Mouse (Mus musculus) hindbrain, embryonic 16.5 days (tissue): ENCODE data around the gene Sh3bp1. TPM values are rescaled to one million over a fixed set of nuclear protein-coding genes. Genes with fewer than 3 reads are reported as not detected.
A peak's percentile ranks its signal among the peaks of the same experiment; 100 is the strongest.

Source experiments
- ATAC-seq: fragments of 200-750 bp; cut with Nextera tagmentation; 2 replicates; pipeline ENCODE4 v1.8.0; 2017; ENCODE audit warnings: moderate TSS enrichment, moderate library complexity
- H3K27ac ChIP-seq: fragments of 300-500 bp; sonication (generic); 2 replicates; pipeline ENCODE4 v1.5.1; 2014; ENCODE audit warnings: low read depth, mild to moderate bottlenecking, control low read depth, low read length, moderate library complexity
- H3K27me3 ChIP-seq: fragments of 300-500 bp; sonication (generic); replicated peaks from 2 replicates; pipeline ENCODE4 v1.6.1; 2014; ENCODE audit warnings: low read length; ENCODE audit not compliant: control insufficient read depth, insufficient read depth
- H3K36me3 ChIP-seq: fragments of 300-500 bp; sonication (generic); 2 replicates; pipeline ENCODE4 v1.6.1; 2014; ENCODE audit warnings: mild to moderate bottlenecking, low read length, moderate library complexity, mixed read lengths; ENCODE audit not compliant: control insufficient read depth, insufficient read depth
- H3K4me1 ChIP-seq: fragments of 300-500 bp; sonication (generic); 2 replicates; pipeline ENCODE4 v1.6.1; 2014; ENCODE audit warnings: low read depth, low read length; ENCODE audit not compliant: control insufficient read depth, insufficient read depth
- H3K4me2 ChIP-seq: fragments of 300-500 bp; sonication (generic); 2 replicates; pipeline ENCODE4 v1.6.1; 2014; ENCODE audit warnings: mild to moderate bottlenecking, low read length, control low read depth, moderate library complexity
- H3K4me3 ChIP-seq: fragments of 300-500 bp; sonication (generic); 2 replicates; pipeline ENCODE4 v1.5.1; 2014; ENCODE audit warnings: mild to moderate bottlenecking, low read length, control low read depth, moderate library complexity
- H3K9ac ChIP-seq: fragments of 300-500 bp; sonication (generic); 2 replicates; pipeline ENCODE4 v1.6.1; 2014; ENCODE audit warnings: low read depth, mild to moderate bottlenecking, control low read depth, low read length, moderate library complexity
- H3K9me3 ChIP-seq: fragments of 300-500 bp; sonication (generic); 2 replicates; pipeline ENCODE4 v1.6.1; 2014; ENCODE audit warnings: mild to moderate bottlenecking, low read length, moderate library complexity; ENCODE audit not compliant: control insufficient read depth
- WGBS: fragments of 180-500 bp; shearing (Covaris S2); extraction: QIAGEN DNeasy Blood & Tissue Kit; methylation state at CpG from one replicate; pipeline ENCODE4 v1.1.7; 2014; 5-methylcytosine and 5-hydroxymethylcytosine counted together
- polyA plus RNA-seq: library from polyadenylated mRNA; unstranded; fragments of >200 nt; fragmentation: Nextera tagmentation; extraction: Ambion mirVana; gene quantifications from 2 replicates; pipeline ENCODE4 v1.2.1, GENCODE M21; 2015

Sh3bp1 gene
- polyA plus RNA-seq, 1 experiment from 2014 or later, result 4.5 TPM

- Histone ChIP-seq H3K9ac (peak overlapping the region; percentile 9; the same call in 1 of the 2 replicates), H3K4me2 (peak overlapping the region; percentile 69), H3K36me3 (no peaks in the 10 kb centered on the region), H3K9me3 (no peaks in the 10 kb centered on the region), H3K4me1 (peaks cover 19% of the 10 kb centered on the region), H3K27ac (no peak overlapping the region), H3K4me3 (no peak overlapping the region), H3K27me3 (peaks cover 6% of the 10 kb centered on the region)
- 49% methylated on average over 8 of the region's 8 CpGs for WGBS
- ATAC-seq, result no peak
Measured at GRCm38 (mm10) chr15:78928539-78928938, 29.0 kb downstream of the Sh3bp1 start.

GRCm38 (mm10) chr15:78930192-78930706, 30.7 kb downstream of the Sh3bp1 start:
- no peak for ATAC-seq
- H3K27ac ChIP-seq, result no peak overlapping the region
- H3K36me3 ChIP-seq, result no peaks in the 10 kb centered on the region
- H3K27me3 ChIP-seq, result peaks cover 6% of the 10 kb centered on the region
- no peak overlapping the region for H3K9ac ChIP-seq
- no peak overlapping the region for H3K4me3 ChIP-seq
- 93% methylated on average over 6 of the region's 6 CpGs for WGBS
- H3K4me2 ChIP-seq, result no peak overlapping the region
- H3K4me1 ChIP-seq, result peaks cover 19% of the 10 kb centered on the region
- H3K9me3 ChIP-seq, result no peaks in the 10 kb centered on the region

GRCm38 (mm10) chr15:78930801-78931426, 31.3 kb downstream of the Sh3bp1 start:
- no peak for ATAC-seq
- no peak overlapping the region for H3K4me2 ChIP-seq
- 86% methylated on average over 7 of the region's 7 CpGs for WGBS
- peaks cover 22% of the 10 kb centered on the region for H3K4me1 ChIP-seq
- H3K9ac ChIP-seq, result no peak overlapping the region
- no peak overlapping the region for H3K4me3 ChIP-seq
- H3K9me3 ChIP-seq, result no peaks in the 10 kb centered on the region
- no peaks in the 10 kb centered on the region for H3K36me3 ChIP-seq
- H3K27me3 ChIP-seq, result peaks cover 6% of the 10 kb centered on the region
- no peak overlapping the region for H3K27ac ChIP-seq

DNA sequence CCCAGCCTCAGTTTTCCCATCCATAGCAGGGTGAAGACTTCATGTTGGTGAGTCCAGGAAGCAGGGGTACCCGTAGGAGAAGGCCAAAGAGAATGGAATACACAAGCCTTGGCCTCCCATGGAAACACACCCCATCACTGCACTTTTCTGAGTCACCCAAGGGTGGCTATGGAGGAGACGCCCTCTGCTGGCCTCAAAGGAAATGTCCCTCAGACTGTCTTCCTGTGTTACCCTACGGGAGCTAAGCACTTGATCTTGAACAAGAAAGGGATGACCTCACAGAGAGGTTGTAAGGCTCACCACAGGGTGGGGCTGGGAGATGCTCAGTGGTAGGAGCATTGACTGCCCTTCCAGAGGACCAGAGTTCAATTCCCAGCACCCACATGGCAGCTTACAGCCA, 32.0 kb downstream of the Sh3bp1 start:
- Histone ChIP-seq H3K27ac (no peak overlapping the region), H3K4me2 (no peak overlapping the region), H3K9ac (no peak overlapping the region), H3K9me3 (no peaks in the 10 kb centered on the region), H3K36me3 (no peaks in the 10 kb centered on the region), H3K4me1 (peaks cover 20% of the 10 kb centered on the region), H3K27me3 (peaks cover 6% of the 10 kb centered on the region), H3K4me3 (no peak overlapping the region)
- no peak for ATAC-seq
- 32% methylated on average over 3 of the region's 3 CpGs for WGBS

DNA sequence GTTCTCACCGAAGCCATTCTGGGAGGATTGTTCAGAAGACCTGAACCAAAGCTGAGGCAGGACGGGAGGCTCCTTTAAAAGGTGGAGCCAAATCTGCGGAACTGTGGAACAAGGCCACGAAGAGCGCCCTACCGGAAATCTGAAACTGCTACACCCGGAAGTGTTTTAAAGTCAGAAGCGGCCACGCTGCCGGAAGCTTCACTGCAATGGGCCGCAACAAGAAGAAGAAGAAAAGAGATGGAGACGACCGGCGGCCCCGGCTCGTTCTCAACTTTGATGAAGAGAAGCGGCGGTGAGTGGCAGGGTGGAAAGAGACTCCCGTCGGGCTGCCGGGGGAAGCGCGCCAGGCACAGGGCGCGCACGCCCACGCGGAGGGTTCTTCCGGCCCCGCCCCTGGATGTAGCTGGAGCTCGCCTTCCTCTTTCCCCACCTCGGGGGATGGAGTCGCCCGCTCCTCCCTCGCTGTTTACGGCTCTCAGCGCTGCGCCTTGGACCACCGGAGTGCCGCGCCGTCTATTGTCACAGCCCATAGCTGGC, 35.3 kb downstream of the Sh3bp1 start, which contains the start of gene Nol12:
Gene Nol12, plus strand, starts transcription at position 150 of the 537 bp plus-strand sequence.
- WGBS, result under 1% methylated on average over 42 of the region's 42 CpGs
- peak; percentile 94 for ATAC-seq
- H3K36me3 ChIP-seq, result peaks cover 7% of the 10 kb centered on the region; the same call in 1 of the 2 replicates

DNA sequence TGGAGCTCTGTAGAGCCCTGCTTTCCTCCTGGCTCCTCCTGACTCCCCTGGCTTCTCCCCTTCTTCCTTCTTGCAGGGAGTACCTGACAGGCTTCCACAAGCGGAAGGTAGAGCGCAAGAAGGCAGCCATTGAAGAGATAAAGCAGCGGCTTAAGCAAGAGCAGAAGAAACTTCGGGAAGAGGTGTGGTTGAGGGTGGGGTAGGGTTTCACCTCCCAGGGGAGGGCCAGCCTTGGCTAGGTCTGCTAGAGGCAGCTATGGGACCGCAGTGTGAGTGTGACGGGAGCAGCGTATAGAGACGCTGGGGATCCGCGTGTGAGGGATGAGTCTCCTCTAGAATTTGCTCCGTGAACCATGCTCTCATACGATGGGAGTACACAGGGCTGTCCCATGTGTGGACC, 36.8 kb downstream of the Sh3bp1 start:
- H3K27ac ChIP-seq, result no peak overlapping the region
- ATAC-seq, result no peak
- 90% methylated on average over 12 of the region's 12 CpGs for WGBS
- no peak overlapping the region for H3K4me2 ChIP-seq
- no peak overlapping the region; the same call in 1 of the 2 replicates for H3K9ac ChIP-seq
- H3K36me3 ChIP-seq, result peaks cover 14% of the 10 kb centered on the region; the same call in 1 of the 2 replicates
- no peaks in the 10 kb centered on the region for H3K27me3 ChIP-seq
- H3K4me3 ChIP-seq, result no peak overlapping the region
- H3K4me1 ChIP-seq, result peaks cover 13% of the 10 kb centered on the region
- no peaks in the 10 kb centered on the region for H3K9me3 ChIP-seq

More for the DNA sequence above, 35.3 kb downstream of the Sh3bp1 start, which contains the start of gene Nol12:
- Histone ChIP-seq H3K4me3 (peak within 1 kb of the TSS; percentile 81), H3K27me3 (no peaks in the 10 kb centered on the region), H3K4me2 (peak within 1 kb of the TSS; percentile 66), H3K27ac (peak within 1 kb of the TSS; percentile 83), H3K9ac (peak within 1 kb of the TSS; percentile 78), H3K4me1 (peaks cover 13% of the 10 kb centered on the region), H3K9me3 (no peaks in the 10 kb centered on the region)

GRCm38 (mm10) chr15:78937311-78937710, 37.7 kb downstream of the Sh3bp1 start:
- 77% methylated on average over 10 of the region's 10 CpGs for WGBS
- H3K36me3 ChIP-seq, result peaks cover 16% of the 10 kb centered on the region; the same call in 1 of the 2 replicates

GRCm38 (mm10) chr15:78937963-78938362, 38.4 kb downstream of the Sh3bp1 start:
- peaks cover 16% of the 10 kb centered on the region; the same call in 1 of the 2 replicates for H3K36me3 ChIP-seq
- peaks cover 18% of the 10 kb centered on the region for H3K4me1 ChIP-seq
- 40% methylated on average over 2 of the region's 2 CpGs for WGBS
- no peak overlapping the region for H3K4me3 ChIP-seq
- H3K9ac ChIP-seq, result no peak overlapping the region
- ATAC-seq, result no peak
- no peaks in the 10 kb centered on the region for H3K27me3 ChIP-seq
- no peak overlapping the region for H3K4me2 ChIP-seq
- H3K9me3 ChIP-seq, result no peaks in the 10 kb centered on the region
- H3K27ac ChIP-seq, result no peak overlapping the region

More at GRCm38 (mm10) chr15:78937311-78937710, 37.7 kb downstream of the Sh3bp1 start:
- H3K27ac ChIP-seq, result no peak overlapping the region
- H3K27me3 ChIP-seq, result no peaks in the 10 kb centered on the region
- no peak overlapping the region for H3K4me2 ChIP-seq
- peaks cover 13% of the 10 kb centered on the region for H3K4me1 ChIP-seq
- no peak overlapping the region for H3K4me3 ChIP-seq
- H3K9ac ChIP-seq, result no peak overlapping the region
- no peak for ATAC-seq
- H3K9me3 ChIP-seq, result no peaks in the 10 kb centered on the region

GRCm38 (mm10) chr15:78940325-78940724, 40.8 kb downstream of the Sh3bp1 start:
- Histone ChIP-seq H3K4me2 (no peak overlapping the region), H3K9me3 (no peaks in the 10 kb centered on the region), H3K4me1 (peaks cover 18% of the 10 kb centered on the region), H3K4me3 (no peak overlapping the region), H3K27ac (no peak overlapping the region), H3K36me3 (peaks cover 16% of the 10 kb centered on the region; the same call in 1 of the 2 replicates), H3K27me3 (no peaks in the 10 kb centered on the region), H3K9ac (no peak overlapping the region)
- no peak for ATAC-seq
- 92% methylated on average over 13 of the region's 13 CpGs for WGBS
